Mouse (Mus musculus) liver, adult 2 months (tissue): ENCODE results near the gene Icos. TPM values are rescaled to one million over a fixed set of nuclear protein-coding genes. Genes with fewer than 3 reads are reported as not detected.

ENCODE experiments used
- DNase-seq: peaks from one replicate; pipeline ENCODE4 v3.0.0-alpha.2; 2011; ENCODE audit warnings: low read depth, low spot score; ENCODE audit errors: extremely low read depth
- H3K27ac ChIP-seq: fragments of 200-500 bp; replicated peaks from 2 replicates; pipeline ENCODE4 v1.5.1; 2012; ENCODE audit warnings: low read depth, mild to moderate bottlenecking, control low read depth, inconsistent platforms, low read length; ENCODE audit not compliant: insufficient read depth
- H3K27me3 ChIP-seq: fragments of 200-500 bp; 2 replicates; pipeline ENCODE4 v1.6.1; 2012; ENCODE audit warnings: mild to moderate bottlenecking, moderate library complexity, low read length, inconsistent platforms; ENCODE audit not compliant: control insufficient read depth, insufficient read depth
- H3K36me3 ChIP-seq: fragments of 200-500 bp; 2 replicates; pipeline ENCODE4 v1.6.1; 2012; ENCODE audit warnings: low read length, inconsistent platforms; ENCODE audit not compliant: control insufficient read depth, insufficient read depth
- H3K4me1 ChIP-seq: fragments of 200-500 bp; 2 replicates; pipeline ENCODE4 v1.6.1; 2011; ENCODE audit warnings: low read length; ENCODE audit not compliant: control insufficient read depth, insufficient read depth
- H3K4me3 ChIP-seq: fragments of 200-500 bp; 2 replicates; pipeline ENCODE4 v1.5.1; 2011; ENCODE audit warnings: low read depth, mild to moderate bottlenecking, control low read depth, low read length, moderate library complexity; ENCODE audit not compliant: insufficient read depth
- H3K79me2 ChIP-seq: fragments of 200-500 bp; 2 replicates; pipeline ENCODE4 v1.6.1; 2012; ENCODE audit warnings: inconsistent platforms, mild to moderate bottlenecking, low read length, moderate library complexity; ENCODE audit not compliant: control insufficient read depth, insufficient read depth
- H3K9ac ChIP-seq: fragments of 200-500 bp; 2 replicates; pipeline ENCODE4 v1.6.1; 2012; ENCODE audit warnings: low read depth, mild to moderate bottlenecking, control low read depth, inconsistent platforms, low read length
- CTCF ChIP-seq: fragments of 200-500 bp; IDR thresholded peaks from 2 replicates; pipeline ENCODE4 v1.5.1; 2011; ENCODE audit warnings: low read depth, low read length, control low read depth
- POLR2A ChIP-seq: fragments of 200-500 bp; IDR thresholded peaks from 2 replicates; pipeline ENCODE4 v1.6.1; 2011; ENCODE audit warnings: low read length, control low read depth; ENCODE audit not compliant: insufficient read depth; ENCODE audit errors: extremely low read depth
- whole genome bisulfite sequencing: fragments of 180-500 bp; shearing (Covaris S2); methylation state at CpG from one replicate; pipeline ENCODE4 v1.1.7; 2018; 5-methylcytosine and 5-hydroxymethylcytosine counted together
- polyA plus RNA-seq: library from polyadenylated mRNA; depleted of rRNA; stranded (reverse); fragments of >200 nt; gene quantifications from 2 replicates; pipeline ENCODE4 v1.2.3, GENCODE M21; 2012
- total RNA-seq: library from RNA; depleted of rRNA; stranded (reverse); fragments of >200 nt; gene quantifications from 2 replicates; pipeline ENCODE4 v1.2.3, GENCODE M21; 2014

The Icos gene
- total and polyA plus RNA-seq, 2 experiments: 0.38 to 0.65 TPM

DNA sequence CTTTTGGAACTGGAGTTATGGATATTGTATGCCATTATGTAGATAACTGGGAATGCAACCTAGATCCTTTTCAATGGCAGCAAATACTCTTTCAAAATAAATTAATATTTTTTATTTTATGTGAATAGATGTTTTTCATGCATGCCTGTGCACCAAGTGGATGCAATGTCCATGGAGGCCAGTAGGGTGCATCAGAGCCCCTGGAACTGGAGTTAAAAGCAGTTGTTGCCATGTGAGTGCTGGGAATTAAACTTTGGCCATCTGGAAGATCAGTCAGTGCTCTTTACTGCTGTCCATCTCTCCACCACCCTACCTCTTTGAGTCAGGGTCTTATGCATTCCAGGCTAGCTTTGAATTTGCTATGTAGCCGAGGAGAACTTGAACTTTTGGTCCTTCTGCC, 19.4 kb upstream of the Icos start:
- Histone ChIP-seq H3K9ac (no peak overlapping the region), H3K4me3 (no peak overlapping the region), H3K27ac (no peak overlapping the region), H3K27me3 (no peaks in the 10 kb centered on the region), H3K79me2 (no peaks in the 10 kb centered on the region), H3K4me1 (peaks cover 4% of the 10 kb centered on the region; the same call in 1 of the 2 replicates), H3K36me3 (no peaks in the 10 kb centered on the region)
- TF ChIP-seq POLR2A (no peak), CTCF (no peak; the same call in 1 of the 2 replicates)
- DNase-seq: no peak
- WGBS: 94% methylated on average over 1 of the region's 1 CpGs

DNA sequence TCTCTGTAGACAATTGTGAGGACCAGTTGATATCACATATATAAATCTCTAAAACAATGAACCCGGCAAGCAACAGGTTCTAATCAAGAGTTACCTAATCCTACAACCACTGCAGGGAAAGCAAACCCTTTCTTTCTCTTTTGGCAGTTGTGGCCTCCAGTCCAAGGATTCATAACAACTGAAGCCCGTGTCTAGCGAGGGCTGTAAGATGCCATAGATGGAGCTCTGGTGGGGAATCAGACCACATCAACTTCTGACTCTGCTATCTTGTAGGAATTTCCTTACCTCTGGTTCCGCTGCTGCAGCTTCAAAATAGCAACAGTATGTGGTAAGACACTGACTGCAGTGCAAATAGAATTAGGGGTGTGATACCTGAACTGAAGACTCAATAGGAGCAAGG, 18.5 kb upstream of the Icos start:
- no peak for DNase-seq
- no peaks in the 10 kb centered on the region for H3K79me2 ChIP-seq
- peaks cover 4% of the 10 kb centered on the region; the same call in 1 of the 2 replicates for H3K4me1 ChIP-seq
- TF ChIP-seq POLR2A (no peak), CTCF (no peak)
- WGBS: 67% methylated on average over 4 of the region's 4 CpGs
- H3K27me3 ChIP-seq: no peaks in the 10 kb centered on the region
- no peaks in the 10 kb centered on the region for H3K36me3 ChIP-seq
- no peak overlapping the region for H3K4me3 ChIP-seq
- H3K9ac ChIP-seq: no peak overlapping the region
- H3K27ac ChIP-seq: no peak overlapping the region

DNA sequence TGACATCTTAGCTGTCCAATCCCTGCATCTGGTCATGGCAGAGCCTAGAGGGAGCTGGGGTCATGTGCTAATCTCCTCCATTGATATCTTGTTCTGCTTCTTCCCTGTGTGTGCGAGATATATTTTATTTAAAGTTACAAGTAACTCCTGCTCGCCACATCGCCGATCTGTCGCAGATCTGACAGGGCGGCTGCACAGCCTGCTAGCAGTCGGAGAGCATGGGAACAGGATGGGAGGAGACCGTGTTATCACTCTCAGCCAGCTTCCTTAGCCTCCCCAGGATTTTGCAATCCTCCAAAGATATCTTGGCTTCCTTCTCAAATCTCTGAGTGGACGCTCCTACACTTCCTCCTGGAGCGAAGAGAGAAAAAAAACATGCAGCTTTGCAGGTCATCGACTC, 17.3 kb upstream of the Icos start:
- no peak for TF ChIP-seq CTCF
- no peak for TF ChIP-seq POLR2A
- H3K4me1 ChIP-seq: peaks cover 4% of the 10 kb centered on the region; the same call in 1 of the 2 replicates
- peak; percentile 42 for DNase-seq
- H3K9ac ChIP-seq: no peak overlapping the region
- peak overlapping the region; percentile 73 for H3K27ac ChIP-seq
- H3K27me3 ChIP-seq: no peaks in the 10 kb centered on the region
- no peaks in the 10 kb centered on the region for H3K36me3 ChIP-seq
- WGBS: 59% methylated on average over 11 of the region's 11 CpGs
- H3K4me3 ChIP-seq: no peak overlapping the region
- H3K79me2 ChIP-seq: no peaks in the 10 kb centered on the region

DNA sequence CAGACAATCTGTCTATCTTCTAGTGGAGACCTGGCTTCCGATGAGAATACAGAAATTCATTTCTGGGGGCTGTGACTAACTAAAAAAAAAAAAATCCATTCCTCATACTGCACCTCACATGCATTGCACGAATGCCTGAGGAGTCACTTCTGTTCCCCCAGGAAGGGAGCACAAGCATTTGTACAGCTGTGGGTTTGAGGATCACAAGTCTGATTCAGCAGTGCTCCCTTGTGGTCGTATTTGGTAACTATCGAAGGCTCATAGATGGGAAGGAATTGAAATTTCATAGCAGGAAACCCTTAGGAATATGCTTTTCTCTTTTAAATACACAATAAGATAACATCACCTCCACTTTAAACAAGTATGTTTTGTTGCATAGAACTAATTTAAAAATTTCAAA, 16.6 kb upstream of the Icos start:
- Histone ChIP-seq H3K27ac (peak overlapping the region; percentile 73), H3K4me3 (no peak overlapping the region), H3K9ac (no peak overlapping the region), H3K36me3 (no peaks in the 10 kb centered on the region), H3K27me3 (no peaks in the 10 kb centered on the region), H3K79me2 (no peaks in the 10 kb centered on the region), H3K4me1 (peaks cover 4% of the 10 kb centered on the region; the same call in 1 of the 2 replicates)
- peak; percentile 26 for DNase-seq
- TF ChIP-seq POLR2A: no peak
- TF ChIP-seq CTCF: no peak
- 13% methylated on average over 4 of the region's 4 CpGs for WGBS

DNA sequence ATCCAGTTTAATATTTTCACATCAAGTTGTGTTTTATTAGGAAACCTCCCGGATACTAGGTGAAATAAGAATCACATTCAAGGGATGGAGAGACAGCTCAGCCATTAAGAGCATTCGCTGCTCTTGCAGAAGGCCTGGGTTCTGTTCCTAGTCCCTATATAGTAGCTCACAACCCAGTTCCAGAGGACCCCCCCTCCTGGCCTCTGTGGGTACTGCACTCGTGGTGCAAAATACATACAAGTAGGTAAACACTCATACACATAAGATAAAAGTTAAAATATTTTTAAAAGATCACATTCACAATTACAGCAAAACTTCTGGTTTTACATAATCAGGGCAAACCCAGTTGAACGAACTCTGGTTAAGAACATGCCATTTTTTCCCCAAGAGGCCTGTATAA, 15.6 kb upstream of the Icos start:
- Histone ChIP-seq H3K27me3 (no peaks in the 10 kb centered on the region), H3K4me3 (no peak overlapping the region), H3K27ac (no peak overlapping the region), H3K9ac (no peak overlapping the region), H3K4me1 (peaks cover 4% of the 10 kb centered on the region; the same call in 1 of the 2 replicates), H3K36me3 (no peaks in the 10 kb centered on the region), H3K79me2 (no peaks in the 10 kb centered on the region)
- 92% methylated on average over 4 of the region's 4 CpGs for WGBS
- TF ChIP-seq CTCF (peak; percentile 12; the same call in 1 of the 2 replicates), POLR2A (no peak)
- DNase-seq: no peak

DNA sequence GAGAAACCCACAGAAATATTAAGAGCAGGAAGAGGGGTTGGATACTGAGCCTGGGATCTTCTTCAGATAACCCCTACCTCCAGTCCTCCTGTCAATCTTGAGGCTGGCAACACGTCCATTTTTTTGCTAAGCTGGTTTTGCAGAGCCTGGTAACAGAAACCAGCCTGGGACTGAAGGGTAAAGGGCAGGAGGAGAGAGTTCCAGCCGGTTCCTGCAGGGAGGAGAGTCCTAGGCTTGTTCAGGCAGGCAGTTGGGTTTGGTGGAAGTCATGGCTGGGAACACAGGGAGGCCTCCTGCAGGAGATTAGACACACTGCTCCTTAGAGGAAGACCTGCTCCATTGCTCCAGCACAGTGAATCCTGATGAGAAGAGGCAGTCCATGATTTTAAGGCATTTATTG, 10.2 kb upstream of the Icos start:
- no peaks in the 10 kb centered on the region for H3K79me2 ChIP-seq
- H3K36me3 ChIP-seq: no peaks in the 10 kb centered on the region
- H3K4me1 ChIP-seq: no peaks in the 10 kb centered on the region
- no peak for TF ChIP-seq CTCF
- TF ChIP-seq POLR2A: no peak
- no peak overlapping the region for H3K4me3 ChIP-seq
- no peak for DNase-seq
- H3K27ac ChIP-seq: no peak overlapping the region
- no peak overlapping the region for H3K9ac ChIP-seq
- H3K27me3 ChIP-seq: no peaks in the 10 kb centered on the region
- WGBS: 35% methylated on average over 2 of the region's 2 CpGs
